Mouse (Mus musculus): ENCODE measurements around the gene Spem2. TPM values are rescaled to one million over a fixed set of nuclear protein-coding genes. Genes with fewer than 3 reads are reported as not detected.

Gene Spem2
- polyA plus RNA-seq, 1 experiment: 858 TPM

- Histone ChIP-seq H3K27me3 (ENCODE audit: control insufficient read depth, insufficient read depth, low read length) (no peaks in the 10 kb centered on the region), H3K27ac (ENCODE audit: control insufficient read depth, insufficient read depth, low read depth, low read length) (no peak overlapping the region), H3K4me1 (ENCODE audit: control insufficient read depth, insufficient read depth, low read length) (peaks cover 11% of the 10 kb centered on the region), H3K4me3 (ENCODE audit: control insufficient read depth, low read depth, low read length) (no peak overlapping the region), H3K36me3 (ENCODE audit: control insufficient read depth, insufficient read depth, low read length) (no peaks in the 10 kb centered on the region)
- no peak for TF ChIP-seq CTCF (IDR thresholded peaks at IDR 0.05; ENCODE audit: control insufficient read depth, insufficient read depth, insufficient replicate concordance, low read depth, low read length)
- TF ChIP-seq POLR2A (IDR thresholded peaks at IDR 0.05; ENCODE audit: control insufficient read depth, low read depth, low read length): no peak
Measured at GRCm38 (mm10) chr11:69775716-69776115, 42.5 kb downstream of the Spem2 start.

GRCm38 (mm10) chr11:69774961-69775360 is 43.3 kb downstream of the Spem2 start:
- Histone ChIP-seq H3K27me3 (ENCODE audit: control insufficient read depth, insufficient read depth, low read length) (no peaks in the 10 kb centered on the region), H3K36me3 (ENCODE audit: control insufficient read depth, insufficient read depth, low read length) (no peaks in the 10 kb centered on the region), H3K4me1 (ENCODE audit: control insufficient read depth, insufficient read depth, low read length) (peaks cover 11% of the 10 kb centered on the region), H3K27ac (ENCODE audit: control insufficient read depth, insufficient read depth, low read depth, low read length) (no peak overlapping the region), H3K4me3 (ENCODE audit: control insufficient read depth, low read depth, low read length) (no peak overlapping the region)
- TF ChIP-seq CTCF (IDR thresholded peaks at IDR 0.05; ENCODE audit: control insufficient read depth, insufficient read depth, insufficient replicate concordance, low read depth, low read length): no peak
- no peak for TF ChIP-seq POLR2A (IDR thresholded peaks at IDR 0.05; ENCODE audit: control insufficient read depth, low read depth, low read length)

- peaks cover 12% of the 10 kb centered on the region for H3K4me1 ChIP-seq (ENCODE audit: control insufficient read depth, insufficient read depth, low read length)
- H3K27me3 ChIP-seq (ENCODE audit: control insufficient read depth, insufficient read depth, low read length): no peaks in the 10 kb centered on the region
- TF ChIP-seq CTCF (IDR thresholded peaks at IDR 0.05; ENCODE audit: control insufficient read depth, insufficient read depth, insufficient replicate concordance, low read depth, low read length) (no peak), POLR2A (IDR thresholded peaks at IDR 0.05; ENCODE audit: control insufficient read depth, low read depth, low read length) (no peak)
- no peak overlapping the region for H3K4me3 ChIP-seq (ENCODE audit: control insufficient read depth, low read depth, low read length)
- no peaks in the 10 kb centered on the region for H3K36me3 ChIP-seq (ENCODE audit: control insufficient read depth, insufficient read depth, low read length)
- no peak overlapping the region for H3K27ac ChIP-seq (ENCODE audit: control insufficient read depth, insufficient read depth, low read depth, low read length)
Measured at GRCm38 (mm10) chr11:69767625-69767909, 50.7 kb downstream of the Spem2 start.

- no peak for TF ChIP-seq POLR2A (IDR thresholded peaks at IDR 0.05; ENCODE audit: control insufficient read depth, low read depth, low read length)
- TF ChIP-seq CTCF (IDR thresholded peaks at IDR 0.05; ENCODE audit: control insufficient read depth, insufficient read depth, insufficient replicate concordance, low read depth, low read length): no peak
Measured at GRCm38 (mm10) chr11:69766872-69767624, 51.2 kb downstream of the Spem2 start.

More at GRCm38 (mm10) chr11:69766872-69767624, 51.2 kb downstream of the Spem2 start:
- Histone ChIP-seq H3K4me1 (ENCODE audit: control insufficient read depth, insufficient read depth, low read length) (peaks cover 12% of the 10 kb centered on the region), H3K27me3 (ENCODE audit: control insufficient read depth, insufficient read depth, low read length) (no peaks in the 10 kb centered on the region), H3K27ac (ENCODE audit: control insufficient read depth, insufficient read depth, low read depth, low read length) (no peak overlapping the region), H3K36me3 (ENCODE audit: control insufficient read depth, insufficient read depth, low read length) (no peaks in the 10 kb centered on the region), H3K4me3 (ENCODE audit: control insufficient read depth, low read depth, low read length) (peak overlapping the region; percentile 3)

Other genes starting within 250 kb of the Spem2 start
- 9.5 and 9.7 TPM in 2 replicates for gene Wrap53, start 238.2 kb downstream of the Spem2 start, polyA plus RNA-seq (2012; rRNA removed)
- 22.1 TPM in 2 replicates for gene Trp53, start 238.1 kb downstream of the Spem2 start, polyA plus RNA-seq (2012; rRNA removed)
- gene Atp1b2, start 212.5 kb downstream of the Spem2 start, polyA plus RNA-seq (2012; rRNA removed): 27.9 and 40.5 TPM in 2 replicates
- gene Shbg, start 200.6 kb downstream of the Spem2 start, polyA plus RNA-seq (2012; rRNA removed): 11.9 and 16.4 TPM in 2 replicates
- 7.0 and 9.4 TPM in 2 replicates for gene Sat2, start 196.4 kb downstream of the Spem2 start, polyA plus RNA-seq (2012; rRNA removed)
- gene Fxr2, start 185.5 kb downstream of the Spem2 start, polyA plus RNA-seq (2012; rRNA removed): 63.3 and 69.1 TPM in 2 replicates
- gene Sox15, start 163.2 kb downstream of the Spem2 start, polyA plus RNA-seq (2012; rRNA removed): 0.25 and 0.38 TPM in 2 replicates
- gene Mpdu1, start 155.8 kb downstream of the Spem2 start, polyA plus RNA-seq (2012; rRNA removed): 41.9 and 42.5 TPM in 2 replicates
- gene Cd68, start 152.3 kb downstream of the Spem2 start, polyA plus RNA-seq (2012; rRNA removed): 3.9 and 4.4 TPM in 2 replicates
- gene Eif4a1, start 146.0 kb downstream of the Spem2 start, polyA plus RNA-seq (2012; rRNA removed): 166 and 210 TPM in 2 replicates
- 54.7 and 67.6 TPM in 2 replicates for gene Senp3, start 136.4 kb downstream of the Spem2 start, polyA plus RNA-seq (2012; rRNA removed)
- 4.2 and 5.6 TPM in 2 replicates for gene Tnfsf13, start 132.7 kb downstream of the Spem2 start, polyA plus RNA-seq (2012; rRNA removed)
- 2.9 and 3.3 TPM in 2 replicates for gene Tnfsf12, start 122.6 kb downstream of the Spem2 start, polyA plus RNA-seq (2012; rRNA removed)
- gene Tnfsfm13, start 122.4 kb downstream of the Spem2 start, polyA plus RNA-seq (2012; rRNA removed): 1.3 and 1.9 TPM in 2 replicates
- 54.7 and 75.8 TPM in 2 replicates for gene Polr2a, start 59.8 kb downstream of the Spem2 start, polyA plus RNA-seq (2012; rRNA removed)
- gene Slc35g3, start 56.5 kb downstream of the Spem2 start, polyA plus RNA-seq (2012; rRNA removed): 210 and 236 TPM in 2 replicates
- 5.1 and 6.0 TPM in 2 replicates for gene Zbtb4, start 52.6 kb downstream of the Spem2 start, polyA plus RNA-seq (2012; rRNA removed)
- 0.79 and 1.2 TPM in 2 replicates for gene Chrnb1, start 22.5 kb downstream of the Spem2 start, polyA plus RNA-seq (2012; rRNA removed)
- gene Fgf11, start 16.6 kb downstream of the Spem2 start, polyA plus RNA-seq (2012; rRNA removed): 2.7 and 3.2 TPM in 2 replicates
- gene Tmem102, start 12.8 kb downstream of the Spem2 start, polyA plus RNA-seq (2012; rRNA removed): 0.52 and 0.79 TPM in 2 replicates
- 136 and 193 TPM in 2 replicates for gene Gm39566, start 3.2 kb downstream of the Spem2 start, polyA plus RNA-seq (2012; rRNA removed)
- 1,704 and 1,758 TPM in 2 replicates for gene Spem1, start 3.7 kb upstream of the Spem2 start, polyA plus RNA-seq (2012; rRNA removed)
- gene Nlgn2, start 19.3 kb upstream of the Spem2 start, polyA plus RNA-seq (2012; rRNA removed): 2.4 and 2.7 TPM in 2 replicates
- gene Tmem256, start 20.0 kb upstream of the Spem2 start, polyA plus RNA-seq (2012; rRNA removed): 21.9 and 22.7 TPM in 2 replicates
- 6.5 and 8.5 TPM in 2 replicates for gene Plscr3, start 27.9 kb upstream of the Spem2 start, polyA plus RNA-seq (2012; rRNA removed)
- gene Tnk1, start 40.3 kb upstream of the Spem2 start, polyA plus RNA-seq (2012; rRNA removed): 1.6 and 1.9 TPM in 2 replicates
- gene Tmem95, start 59.6 kb upstream of the Spem2 start, polyA plus RNA-seq (2012; rRNA removed): 20.8 and 27.5 TPM in 2 replicates
- 0.47 and 0.69 TPM in 2 replicates for gene Kctd11, start 62.9 kb upstream of the Spem2 start, polyA plus RNA-seq (2012; rRNA removed)
- gene Acap1, start 77.1 kb upstream of the Spem2 start, polyA plus RNA-seq (2012; rRNA removed): 4.0 and 4.9 TPM in 2 replicates
- gene 2810408A11Rik, start 82.5 kb upstream of the Spem2 start, polyA plus RNA-seq (2012; rRNA removed): 124 and 125 TPM in 2 replicates
- gene Neurl4, start 82.6 kb upstream of the Spem2 start, polyA plus RNA-seq (2012; rRNA removed): 57.7 and 61.1 TPM in 2 replicates
- gene Gps2, start 95.4 kb upstream of the Spem2 start, polyA plus RNA-seq (2012; rRNA removed): 290 and 295 TPM in 2 replicates
- 621 and 702 TPM in 2 replicates for gene Eif5a, start 103.5 kb upstream of the Spem2 start, polyA plus RNA-seq (2012; rRNA removed)
- gene Ybx2, start 117.3 kb upstream of the Spem2 start, polyA plus RNA-seq (2012; rRNA removed): 3,709 and 3,883 TPM in 2 replicates
- gene Slc2a4, start 129.7 kb upstream of the Spem2 start, polyA plus RNA-seq (2012; rRNA removed): 1.9 and 3.6 TPM in 2 replicates
- gene Cldn7, start 146.3 kb upstream of the Spem2 start, polyA plus RNA-seq (2012; rRNA removed): 3.0 and 4.9 TPM in 2 replicates
- gene Ctdnep1, start 162.7 kb upstream of the Spem2 start, polyA plus RNA-seq (2012; rRNA removed): 120 and 137 TPM in 2 replicates
- gene Elp5, start 164.1 kb upstream of the Spem2 start, polyA plus RNA-seq (2012; rRNA removed): 225 and 226 TPM in 2 replicates
- 659 and 826 TPM in 2 replicates for gene Gabarap, start 172.7 kb upstream of the Spem2 start, polyA plus RNA-seq (2012; rRNA removed)
- 19.0 and 21.2 TPM in 2 replicates for gene Phf23, start 177.3 kb upstream of the Spem2 start, polyA plus RNA-seq (2012; rRNA removed)
- gene Dvl2, start 182.1 kb upstream of the Spem2 start, polyA plus RNA-seq (2012; rRNA removed): 15.2 and 16.4 TPM in 2 replicates
- gene Acadvl, start 196.9 kb upstream of the Spem2 start, polyA plus RNA-seq (2012; rRNA removed): 20.6 and 20.9 TPM in 2 replicates
- 5.6 and 6.5 TPM in 2 replicates for gene Dlg4, start 198.5 kb upstream of the Spem2 start, polyA plus RNA-seq (2012; rRNA removed)
- 1.00 and 1.4 TPM in 2 replicates for gene Asgr1, start 235.6 kb upstream of the Spem2 start, polyA plus RNA-seq (2012; rRNA removed)

All from testis, adult 2 months (tissue).